Mouse (Mus musculus) small intestine, adult 2 months (tissue): ENCODE results near the gene Bysl.

Experiments used
- CTCF ChIP-seq: fragments of 200-500 bp; IDR thresholded peaks from 2 replicates; pipeline ENCODE4 v1.5.1; 2012; ENCODE audit warnings: low read depth, mild to moderate bottlenecking, control low read depth, inconsistent platforms, low read length, moderate library complexity, mixed read lengths; ENCODE audit not compliant: insufficient replicate concordance, insufficient read length; ENCODE audit errors: extremely low read depth
- POLR2A ChIP-seq: fragments of 200-500 bp; IDR thresholded peaks from 2 replicates; pipeline ENCODE4 v1.6.1; 2012; ENCODE audit warnings: low read depth, mild to moderate bottlenecking, control low read depth, inconsistent platforms, low read length, moderate library complexity

- TF ChIP-seq POLR2A (no peak), CTCF (peak; percentile 75; the same call in 1 of the 2 replicates)
These were observed 13.3 kb downstream of the Bysl start for GRCm38 (mm10) chr17:47597838-47598579.
